23 mouse cellular contexts compared by ENCODE assay signal in the genomic region with DNA sequence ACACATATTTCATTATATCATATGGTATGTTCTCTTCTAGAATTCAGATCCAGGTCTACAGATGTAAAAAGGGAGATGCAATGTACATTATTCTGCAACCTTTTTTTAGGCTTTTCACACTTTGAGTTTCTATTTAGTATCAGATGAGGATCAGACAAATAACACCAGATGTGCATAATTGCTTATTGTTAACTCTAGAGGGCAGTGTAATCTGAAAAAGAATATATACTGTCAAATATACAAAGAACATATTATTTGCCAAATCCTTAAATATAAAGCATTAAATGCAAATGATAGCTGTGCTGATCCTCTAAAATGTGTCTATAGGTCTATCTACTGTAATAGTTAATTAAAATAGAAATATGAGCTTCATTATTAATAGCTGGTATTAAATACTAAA.
DNase-seq lines count a peak whose midpoint lies in the region; ATAC-seq and TF ChIP-seq lines count a peak whose summit lies in the region.
"Had no signal": no experiment of that assay in that cellular context is flagged by ENCODE, and none has a peak within 500 bp of the region (broad histone marks: within the 10 kb centered on the region; RNA-seq: fewer than 3 reads in every experiment).

No protein-coding gene starts in this region.

- H3K4me2 ChIP-seq in hindbrain, postnatal 0 days (ENCODE audit: low read depth, low read length), result no peak overlapping the region
- H3K4me2 ChIP-seq in midbrain, embryonic 14.5 days (ENCODE audit: low read length), result no peak overlapping the region
- H3K4me2 ChIP-seq in midbrain, embryonic 13.5 days (replicated peaks), result no peak overlapping the region
- H3K4me2 ChIP-seq: embryonic facial prominence, embryonic 13.5 days; forebrain, embryonic 12.5 days; kidney, embryonic 15.5 days; midbrain, embryonic 12.5 days; neural tube, embryonic 12.5 days had no signal

- no peaks in the 10 kb centered on the region for H3K36me3 ChIP-seq in hindbrain, postnatal 0 days (ENCODE audit: insufficient read depth, low read length)
- H3K36me3 ChIP-seq in hindbrain, embryonic 10.5 days, result no peaks in the 10 kb centered on the region
- H3K36me3 ChIP-seq in midbrain, embryonic 14.5 days (ENCODE audit: control insufficient read depth, insufficient read depth, low read length), result no peaks in the 10 kb centered on the region
- H3K36me3 ChIP-seq in midbrain, embryonic 13.5 days, result no peaks in the 10 kb centered on the region
- H3K36me3 ChIP-seq: embryonic facial prominence, embryonic 13.5 days; forebrain, embryonic 12.5 days; kidney, embryonic 15.5 days; midbrain, embryonic 12.5 days; neural tube, embryonic 12.5 days had no signal

- H3K9me3 ChIP-seq in hindbrain, postnatal 0 days (ENCODE audit: low read length), result no peaks in the 10 kb centered on the region
- no peaks in the 10 kb centered on the region for H3K9me3 ChIP-seq in hindbrain, embryonic 10.5 days
- H3K9me3 ChIP-seq in midbrain, embryonic 14.5 days (ENCODE audit: control insufficient read depth, low read length), result no peaks in the 10 kb centered on the region
- H3K9me3 ChIP-seq in midbrain, embryonic 13.5 days, result no peaks in the 10 kb centered on the region
- H3K9me3 ChIP-seq: embryonic facial prominence, embryonic 13.5 days; forebrain, embryonic 12.5 days; kidney, embryonic 15.5 days; midbrain, embryonic 12.5 days; neural tube, embryonic 12.5 days had no signal

- TF ChIP-seq CTCF in hindbrain, postnatal 0 days (IDR thresholded peaks at IDR 0.05; ENCODE audit: low read depth), result peak; percentile 37

- ATAC-seq in hindbrain, postnatal 0 days, result no peak
- ATAC-seq in midbrain, embryonic 14.5 days (ENCODE audit: low FRiP score, low TSS enrichment), result no peak
- no peak for ATAC-seq in midbrain, embryonic 13.5 days
- ATAC-seq: hindbrain, embryonic 16.5 days; lung, postnatal 0 days had no signal

- no peaks in the 10 kb centered on the region for H3K27me3 ChIP-seq in hindbrain, postnatal 0 days (ENCODE audit: insufficient read depth, low read length)
- no peaks in the 10 kb centered on the region for H3K27me3 ChIP-seq in hindbrain, embryonic 10.5 days (ENCODE audit: insufficient read depth, poor library complexity, severe bottlenecking)
- H3K27me3 ChIP-seq in midbrain, embryonic 14.5 days (ENCODE audit: control insufficient read depth, insufficient read depth, low read length), result no peaks in the 10 kb centered on the region
- H3K27me3 ChIP-seq in midbrain, embryonic 13.5 days, result no peaks in the 10 kb centered on the region
- H3K27me3 ChIP-seq: embryonic facial prominence, embryonic 13.5 days; forebrain, embryonic 12.5 days; kidney, embryonic 15.5 days; midbrain, embryonic 12.5 days; neural tube, embryonic 12.5 days had no signal

- no peak overlapping the region for H3K27ac ChIP-seq in hindbrain, postnatal 0 days
- H3K27ac ChIP-seq in hindbrain, embryonic 10.5 days, result no peak overlapping the region
- H3K27ac ChIP-seq in midbrain, embryonic 14.5 days (replicated peaks; ENCODE audit: low read depth, low read length), result no peak overlapping the region
- H3K27ac ChIP-seq in midbrain, embryonic 13.5 days, result no peak overlapping the region
- H3K27ac ChIP-seq: embryonic facial prominence, embryonic 13.5 days; forebrain, embryonic 12.5 days; kidney, embryonic 15.5 days; midbrain, embryonic 12.5 days; neural tube, embryonic 12.5 days had no signal

- no peaks in the 10 kb centered on the region for H3K4me1 ChIP-seq in hindbrain, postnatal 0 days (ENCODE audit: insufficient read depth, low read length)
- H3K4me1 ChIP-seq in hindbrain, embryonic 10.5 days (replicated peaks), result no peaks in the 10 kb centered on the region
- no peaks in the 10 kb centered on the region for H3K4me1 ChIP-seq in midbrain, embryonic 14.5 days (ENCODE audit: control insufficient read depth, insufficient read depth, low read length)
- H3K4me1 ChIP-seq in midbrain, embryonic 13.5 days (replicated peaks), result no peaks in the 10 kb centered on the region
- H3K4me1 ChIP-seq: embryonic facial prominence, embryonic 13.5 days; forebrain, embryonic 12.5 days; kidney, embryonic 15.5 days; midbrain, embryonic 12.5 days; neural tube, embryonic 12.5 days had no signal

- DNase-seq in embryo, embryonic 11 days, result peak; percentile 1
- DNase-seq in embryo, embryonic 9.5 days (ENCODE audit: extremely low spot score), result no peak
- peak; percentile 20 for DNase-seq in hindbrain, postnatal 0 days (ENCODE audit: low spot score)
- DNase-seq in hindbrain, embryonic 10.5 days (ENCODE audit: low spot score), result no peak
- DNase-seq in midbrain, embryonic 14.5 days, result peak; percentile 48
- no peak for DNase-seq in cerebellum, postnatal 14 days
- DNase-seq: adrenal gland, postnatal 36 days; cerebellum, adult 11-12 months; cerebellum, postnatal 10 days; gastrocnemius, postnatal 14 days; heart, adult 11 months; heart, postnatal 36 days; kidney, adult 11 months; thymus, postnatal 25 days had no signal

- H3K9ac ChIP-seq in hindbrain, postnatal 0 days (replicated peaks; ENCODE audit: low read length), result no peak overlapping the region
- H3K9ac ChIP-seq in midbrain, embryonic 14.5 days (replicated peaks; ENCODE audit: low read length), result no peak overlapping the region
- H3K9ac ChIP-seq in midbrain, embryonic 13.5 days (replicated peaks), result no peak overlapping the region
- H3K9ac ChIP-seq: embryonic facial prominence, embryonic 13.5 days; forebrain, embryonic 12.5 days; kidney, embryonic 15.5 days; midbrain, embryonic 12.5 days; neural tube, embryonic 12.5 days had no signal

- no peak overlapping the region for H3K4me3 ChIP-seq in hindbrain, postnatal 0 days (ENCODE audit: low read length)
- no peak overlapping the region for H3K4me3 ChIP-seq in hindbrain, embryonic 10.5 days
- H3K4me3 ChIP-seq in midbrain, embryonic 14.5 days (replicated peaks; ENCODE audit: low read depth, low read length), result no peak overlapping the region
- H3K4me3 ChIP-seq in midbrain, embryonic 13.5 days (replicated peaks), result no peak overlapping the region
- H3K4me3 ChIP-seq: embryonic facial prominence, embryonic 13.5 days; erythroblast, embryonic 14.5 days; forebrain, embryonic 12.5 days; kidney, embryonic 15.5 days; midbrain, embryonic 12.5 days; neural tube, embryonic 12.5 days had no signal

Comparison
In these comparisons a context has a peak if more than half of its experiments do, and no peak if none do; other contexts are left out.
1. DNase-seq: peak in embryo, embryonic 11 days (single experiment), hindbrain, postnatal 0 days (single experiment) and midbrain, embryonic 14.5 days (single experiment); none in embryo, embryonic 9.5 days (single experiment), hindbrain, embryonic 10.5 days (single experiment) and cerebellum, postnatal 14 days (0 of 2).